Mouse (Mus musculus): ENCODE measurements around the gene Gm49339. TPM values are rescaled to one million over a fixed set of nuclear protein-coding genes. Genes with fewer than 3 reads are reported as not detected.

The Gm49339 gene
- polyA plus RNA-seq (2014; fragmentation: Illumina TruSeq; extraction: RNeasy Lipid Tissue Mini Kit (QIAGEN cat#74804); ENCODE audit: low read depth, low replicate concordance), result 7.4 TPM

DNA sequence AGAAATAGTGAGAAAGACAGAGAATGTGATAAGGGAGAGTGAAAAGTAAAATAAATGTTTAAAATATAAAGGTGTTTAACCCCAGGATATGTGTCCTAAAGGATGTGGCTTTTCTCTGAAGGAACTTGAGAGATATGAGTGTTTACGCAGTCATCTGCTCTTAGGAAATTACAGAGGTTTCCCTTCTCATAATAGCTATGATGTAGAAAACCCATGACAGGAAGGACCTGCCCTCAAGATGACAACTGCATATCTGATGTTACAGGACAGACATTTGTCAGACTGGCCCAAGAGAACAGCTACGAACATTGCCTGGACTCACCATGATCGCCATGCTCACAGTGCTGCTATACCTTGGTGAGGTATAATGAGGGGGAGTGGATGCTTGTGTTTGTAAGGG, at the start of gene Gm49339, which contains the start of gene Lilr4b:
Gene Gm49339 (plus strand): TSS at position 216 of the 400 bp plus-strand sequence.
Gene Lilr4b (plus strand): TSS at position 236 of the 400 bp plus-strand sequence.

DNA sequence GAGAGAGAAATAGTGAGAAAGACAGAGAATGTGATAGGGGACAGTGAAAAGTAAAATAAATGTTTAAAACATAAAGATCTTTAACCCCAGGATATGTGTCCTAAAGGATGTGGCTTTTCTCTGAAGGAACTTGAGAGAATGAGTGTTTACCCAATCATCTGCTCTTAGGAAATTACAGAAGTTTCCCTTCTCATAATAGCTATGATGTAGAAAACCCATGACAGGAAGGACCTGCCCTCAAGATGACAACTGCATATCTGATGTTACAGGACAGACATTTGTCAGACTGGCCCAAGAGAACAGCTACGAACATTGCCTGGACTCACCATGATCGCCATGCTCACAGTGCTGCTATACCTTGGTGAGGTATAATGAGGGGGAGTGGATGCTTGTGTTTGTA, 10.3 kb downstream of the Gm49339 start, which contains the start of gene Lilrb4a:
Gene Lilrb4a (plus strand): TSS at position 266 of the 400 bp plus-strand sequence.

Other genes starting within 250 kb of the Gm49339 start
- 14.2 TPM for gene Lilr4b, start within 50 bp of the Gm49339 start, polyA plus RNA-seq (2014; fragmentation: Illumina TruSeq; extraction: RNeasy Lipid Tissue Mini Kit (QIAGEN cat#74804); ENCODE audit: low read depth, low replicate concordance)
- 19.1 TPM for gene Lilrb4a, start 10.3 kb downstream of the Gm49339 start, polyA plus RNA-seq (2014; fragmentation: Illumina TruSeq; extraction: RNeasy Lipid Tissue Mini Kit (QIAGEN cat#74804); ENCODE audit: low read depth, low replicate concordance)
- not detected for gene Fam162b, start 109.9 kb downstream of the Gm49339 start, polyA plus RNA-seq (2014; fragmentation: Illumina TruSeq; extraction: RNeasy Lipid Tissue Mini Kit (QIAGEN cat#74804); ENCODE audit: low read depth, low replicate concordance)
- gene Gprc6a, start 150.8 kb downstream of the Gm49339 start, polyA plus RNA-seq (2014; fragmentation: Illumina TruSeq; extraction: RNeasy Lipid Tissue Mini Kit (QIAGEN cat#74804); ENCODE audit: low read depth, low replicate concordance), result not detected
- not detected for gene Rfx6, start 197.1 kb downstream of the Gm49339 start, polyA plus RNA-seq (2014; fragmentation: Illumina TruSeq; extraction: RNeasy Lipid Tissue Mini Kit (QIAGEN cat#74804); ENCODE audit: low read depth, low replicate concordance)